Mouse (Mus musculus) natural killer cell, adult 2 months (primary cell): ENCODE data around the gene E330017A01Rik.

ENCODE experiments used
- DNase-seq, 2 experiments: peaks; one replicate each; pipeline ENCODE4 v3.0.0; 2022; ENCODE audit warnings: low spot score in 2 of 2

Gene E330017A01Rik

GRCm38 (mm10) chr16:58591299-58591698, 47.2 kb downstream of the E330017A01Rik start:
- DNase-seq: no peak

GRCm38 (mm10) chr16:58589444-58589843, 49.1 kb downstream of the E330017A01Rik start:
- DNase-seq: no peak
